Mouse (Mus musculus) induced T-regulatory cell, adult 2 months (primary cell): ENCODE results near the gene Per1.
"Not testable (repeated sequence)": the region's sequence is repeated elsewhere in the genome, so short reads cannot be mapped to it uniquely, and the experiment has no call there.

ENCODE experiments used
- DNase-seq: peaks from one replicate; pipeline ENCODE4 v3.0.0-alpha.2; 2012; ENCODE audit warnings: low read depth

Per1 gene

DNA sequence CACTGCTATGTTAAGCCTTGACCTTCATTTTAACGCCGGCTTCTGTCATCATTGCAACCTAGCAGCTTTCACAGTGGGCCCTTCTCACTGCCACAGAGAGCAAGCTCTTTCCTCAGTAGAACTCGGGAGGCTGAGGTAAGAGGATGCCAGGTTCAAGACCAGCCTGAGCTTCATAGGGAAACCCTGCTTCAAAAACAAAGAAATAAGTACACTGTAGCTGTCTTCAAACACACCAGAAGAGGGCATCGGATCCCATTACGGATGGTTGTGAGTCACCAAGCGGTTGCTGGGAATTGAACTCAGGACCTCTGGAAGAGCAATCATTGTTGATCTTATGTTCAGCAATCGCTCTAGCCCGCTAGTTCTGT, 14.2 kb upstream of the Per1 start:
- no peak for DNase-seq

- DNase-seq, result no peak
Measured at GRCm38 (mm10) chr11:69081613-69082012, 13.4 kb upstream of the Per1 start.

DNA sequence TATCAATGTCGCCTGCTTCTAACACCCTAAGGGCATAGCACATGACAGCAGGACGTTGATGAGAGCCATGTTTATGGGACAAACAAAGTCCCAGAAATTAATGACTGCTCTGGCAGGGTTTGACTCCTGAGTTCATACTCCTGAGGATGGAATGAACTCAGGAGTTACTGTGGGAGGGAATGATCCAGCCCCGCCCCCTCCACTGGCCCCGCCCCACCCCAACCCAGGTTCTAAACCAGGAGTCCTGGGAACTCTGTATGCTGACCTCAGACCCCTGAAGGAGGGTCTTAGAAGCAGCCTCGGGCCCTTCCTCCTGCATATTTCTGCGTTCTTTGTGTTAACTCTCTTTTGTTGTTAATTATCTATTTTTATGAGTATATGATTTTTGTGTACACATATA, 9.4 kb upstream of the Per1 start:
- DNase-seq, result no peak

DNA sequence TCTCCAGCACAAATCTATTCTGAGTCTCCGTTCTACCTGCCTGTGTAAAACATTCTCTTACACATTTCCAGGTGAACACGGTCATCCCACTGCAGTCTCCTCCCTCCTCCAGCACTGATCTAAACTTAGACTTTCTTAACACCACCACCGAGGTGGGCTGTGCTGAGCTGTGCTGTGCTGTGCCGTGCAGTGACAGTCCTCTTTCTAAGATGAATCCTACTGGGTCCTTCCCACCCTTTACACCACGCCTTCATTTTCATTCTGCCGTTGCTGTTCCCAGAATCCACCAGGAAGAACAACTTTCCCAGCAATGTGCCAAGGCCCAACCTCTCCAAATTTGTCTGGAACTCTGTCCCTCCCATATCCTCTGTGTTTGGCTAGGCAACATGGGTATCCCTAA, 8.6 kb upstream of the Per1 start:
- DNase-seq, result no peak

- DNase-seq, result no peak
Measured at GRCm38 (mm10) chr11:69087082-69087481, 7.9 kb upstream of the Per1 start.

- DNase-seq, result peak; percentile 35
Measured at GRCm38 (mm10) chr11:69087597-69087996, 7.4 kb upstream of the Per1 start.

GRCm38 (mm10) chr11:69088103-69088855, 6.7 kb upstream of the Per1 start, which contains the start of gene Vamp2:
Vamp2 (plus strand) TSS chr11:69088490.
- peak; percentile 94 for DNase-seq

DNA sequence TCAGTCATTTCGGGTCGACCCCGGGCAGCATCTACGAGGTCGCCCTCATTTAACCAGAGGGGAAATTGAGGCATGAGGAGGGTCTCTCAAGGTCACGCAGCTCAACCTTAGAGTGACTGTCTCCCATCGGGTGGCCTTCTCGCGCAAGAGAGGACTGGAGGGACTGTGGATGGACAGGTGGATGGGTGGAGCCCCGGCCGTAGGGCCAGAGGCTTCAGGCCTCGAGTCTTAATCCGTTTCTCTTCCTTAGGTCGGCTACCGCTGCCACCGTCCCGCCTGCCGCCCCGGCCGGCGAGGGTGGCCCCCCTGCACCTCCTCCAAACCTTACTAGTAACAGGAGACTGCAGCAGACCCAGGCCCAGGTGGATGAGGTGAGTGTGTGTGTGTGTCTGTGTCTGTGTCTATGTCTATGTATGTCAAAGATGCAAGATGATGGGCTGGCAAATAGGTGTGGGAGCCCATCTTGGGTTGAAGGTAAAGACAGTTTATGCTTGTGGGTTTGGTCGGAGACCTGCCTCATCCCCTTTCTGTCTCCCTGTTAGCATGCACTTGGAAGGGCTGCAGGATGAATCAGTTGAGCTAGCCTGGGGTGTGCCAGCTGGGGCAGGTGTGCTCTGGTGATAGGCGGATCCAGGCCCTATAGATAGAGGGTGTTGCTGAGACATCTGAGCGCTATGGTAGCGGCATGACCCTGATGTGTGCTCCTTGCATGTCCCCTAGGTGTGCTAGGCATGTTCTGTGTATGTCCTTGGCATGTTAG, 6.0 kb upstream of the Per1 start:
- peak; percentile 60 for DNase-seq

DNA sequence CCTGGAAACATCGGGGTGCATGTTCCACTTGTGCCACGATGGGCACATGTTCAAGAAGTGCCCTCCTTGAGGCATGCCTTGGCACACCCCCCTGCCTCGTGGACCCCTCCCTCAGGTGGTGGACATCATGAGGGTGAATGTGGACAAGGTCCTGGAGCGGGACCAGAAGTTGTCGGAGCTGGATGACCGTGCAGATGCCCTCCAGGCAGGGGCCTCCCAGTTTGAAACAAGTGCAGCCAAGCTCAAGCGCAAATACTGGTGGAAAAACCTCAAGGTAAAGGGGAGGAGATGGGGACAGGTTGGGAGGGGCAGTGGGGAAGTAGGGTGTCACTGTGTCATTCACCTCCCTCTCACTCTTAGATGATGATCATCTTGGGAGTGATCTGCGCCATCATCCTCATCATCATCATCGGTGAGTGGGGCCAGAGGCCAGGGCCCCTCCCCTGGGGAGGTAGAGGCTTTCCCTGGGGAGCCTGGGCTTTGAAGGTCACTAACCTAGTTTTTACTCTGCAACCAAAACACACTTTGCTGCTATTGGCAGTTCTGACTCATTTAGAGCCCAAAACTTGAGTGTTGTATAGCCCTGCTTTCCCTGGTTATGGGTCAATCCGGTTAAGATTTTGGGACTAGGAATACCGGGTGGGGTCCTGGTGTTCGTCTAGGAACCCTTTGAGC, 5.3 kb upstream of the Per1 start:
- no peak for DNase-seq

- DNase-seq, result no peak
Measured at GRCm38 (mm10) chr11:69090367-69090766, 4.7 kb upstream of the Per1 start.

- no peak for DNase-seq
Measured at GRCm38 (mm10) chr11:69091566-69092385, 3.2 kb upstream of the Per1 start.

- peak; percentile 94 for DNase-seq
Measured at GRCm38 (mm10) chr11:69092386-69092751, 2.6 kb upstream of the Per1 start.

DNA sequence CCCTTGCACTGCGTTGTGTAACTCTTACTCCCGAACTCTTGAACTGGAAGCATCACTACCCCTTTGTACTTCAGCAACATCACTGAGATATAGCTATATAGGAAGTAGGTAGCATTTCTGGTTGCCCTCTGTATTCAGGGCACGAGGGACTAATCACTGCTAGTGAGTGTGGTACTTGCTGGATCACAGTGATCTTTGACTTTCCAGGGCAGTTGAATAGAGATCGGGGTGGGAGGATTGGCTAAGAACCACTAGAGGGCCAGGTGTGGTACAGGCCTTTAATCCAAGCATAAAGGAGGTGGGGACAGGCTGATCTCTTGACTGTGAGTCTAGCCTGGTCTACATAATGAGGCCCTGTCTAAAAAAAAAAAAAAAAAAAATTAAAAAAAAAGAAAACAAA, 2.1 kb upstream of the Per1 start:
- peak; percentile 76 for DNase-seq

DNA sequence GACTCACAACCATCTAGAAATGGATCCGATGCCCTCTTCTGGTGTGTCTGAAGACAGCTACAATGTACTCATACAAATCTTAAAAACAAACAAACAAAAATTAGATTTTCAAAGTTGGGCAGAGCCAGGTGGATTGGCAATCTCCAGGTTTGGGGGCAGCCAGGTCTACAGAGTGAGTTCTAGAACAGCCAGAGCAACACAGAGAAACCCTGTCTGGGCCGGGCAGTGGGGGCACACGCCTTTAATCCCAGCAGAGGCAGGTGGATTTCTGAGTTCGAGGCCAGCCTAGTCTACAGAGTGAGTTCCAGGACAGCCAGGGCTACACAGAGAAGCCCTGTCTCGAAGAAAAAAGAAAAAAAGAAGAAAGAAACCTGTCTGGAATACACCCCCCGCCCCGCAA, 1.2 kb upstream of the Per1 start:
- DNase-seq, result not testable (repeated sequence)

- peak; percentile 83 for DNase-seq
Measured at GRCm38 (mm10) chr11:69095511-69096231, 654 bp downstream of the Per1 start.

DNA sequence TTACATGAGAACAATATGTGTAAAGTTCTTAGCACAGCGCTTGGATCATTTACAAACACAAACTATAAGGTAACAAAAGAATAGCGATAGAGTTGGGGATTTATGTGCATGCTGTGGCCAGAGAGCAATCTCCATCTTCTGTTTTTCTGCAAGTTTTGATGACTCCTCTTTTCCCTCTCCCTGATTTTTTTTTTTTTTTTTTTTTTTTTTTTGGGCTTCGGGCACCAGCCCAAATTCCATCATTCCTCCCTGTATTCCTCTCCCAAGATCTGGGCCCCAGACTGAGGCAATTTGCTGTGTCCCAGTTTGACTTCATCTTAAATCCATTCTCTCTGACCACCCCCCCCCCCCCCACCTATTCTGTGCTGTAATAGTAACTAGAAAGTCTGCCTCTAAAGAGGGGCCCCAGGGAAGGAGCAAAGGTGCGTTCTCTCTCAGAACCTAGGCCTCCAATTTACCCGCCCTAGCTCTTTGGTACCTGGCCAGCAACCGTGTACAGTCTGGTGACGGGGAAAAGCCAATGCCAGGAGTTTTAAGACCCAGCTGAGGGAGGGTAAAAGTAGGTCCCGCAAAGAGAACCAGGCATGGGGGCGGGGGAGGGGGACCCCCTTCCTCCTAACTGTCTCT, 1.5 kb downstream of the Per1 start:
- no peak for DNase-seq

GRCm38 (mm10) chr11:69096987-69097900, 2.2 kb downstream of the Per1 start:
- DNase-seq, result peak; percentile 93

- DNase-seq, result peak; percentile 90
Measured at GRCm38 (mm10) chr11:69098039-69098761, 3.2 kb downstream of the Per1 start.

DNA sequence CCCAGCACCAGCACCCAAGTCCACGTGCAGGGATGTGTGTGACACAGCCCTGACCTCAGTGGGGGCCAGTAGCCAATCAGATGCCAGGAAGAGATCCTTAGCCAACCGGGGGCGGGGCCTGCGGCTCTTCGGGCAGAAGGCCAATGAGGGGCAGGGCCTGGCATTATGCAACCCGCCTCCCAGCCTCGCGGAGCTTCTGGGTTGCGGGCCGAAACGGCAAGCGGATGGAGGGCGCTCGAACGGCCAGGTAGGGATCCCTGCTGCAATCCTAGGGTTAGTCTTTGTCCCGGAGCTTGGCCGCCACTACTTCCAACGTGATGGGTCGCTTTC, 3.7 kb downstream of the Per1 start:
- DNase-seq, result peak; percentile 98
